Mouse (Mus musculus): ENCODE data around the gene Nxnl1.

Gene Nxnl1

DNA sequence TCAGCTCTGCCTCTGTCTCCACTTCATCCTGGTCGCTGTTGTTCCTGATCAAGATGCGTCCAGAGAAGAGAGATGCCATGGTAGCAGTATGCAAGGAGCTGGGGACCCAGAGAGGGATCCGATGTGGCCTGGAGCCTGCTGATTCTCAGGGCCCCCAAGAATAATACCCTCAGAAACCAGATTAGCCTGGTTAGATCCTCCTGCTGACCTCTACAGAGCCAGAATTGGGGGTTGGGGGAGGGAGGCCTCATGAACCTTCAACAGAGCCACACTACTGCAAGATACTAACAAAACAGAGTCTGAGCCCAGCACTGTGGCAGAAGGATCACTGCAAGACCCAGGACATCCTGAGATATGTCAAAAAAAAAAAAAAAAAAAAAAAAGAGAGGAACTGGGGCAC lies at the start of gene Nxnl1:
Gene Nxnl1, minus strand, starts transcription at position 101 of the 400 bp plus-strand sequence.
- DNase-seq, result no peak

DNA sequence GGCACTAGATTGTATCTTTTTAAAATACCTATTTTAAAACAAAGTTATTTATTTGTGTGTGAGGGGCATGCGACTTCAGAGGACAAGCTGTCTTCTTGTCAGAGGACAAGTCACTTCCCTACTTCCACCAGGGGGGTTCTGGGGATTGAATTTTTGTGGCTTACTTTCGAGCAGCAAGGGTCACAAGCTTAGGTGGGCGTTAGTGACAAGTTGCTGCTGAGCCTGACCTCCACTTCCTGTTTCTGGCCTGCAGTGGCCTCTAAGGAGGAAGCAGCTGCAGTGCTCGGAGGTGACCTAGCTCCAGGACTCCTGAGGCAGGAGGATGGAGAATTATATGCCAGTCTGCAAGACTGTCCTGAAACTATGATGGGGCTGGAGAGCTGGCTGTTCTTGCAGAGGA lies 47.0 kb upstream of the Nxnl1 start:
- DNase-seq, result peak in 1 of 2 experiments; percentile 19

DNA sequence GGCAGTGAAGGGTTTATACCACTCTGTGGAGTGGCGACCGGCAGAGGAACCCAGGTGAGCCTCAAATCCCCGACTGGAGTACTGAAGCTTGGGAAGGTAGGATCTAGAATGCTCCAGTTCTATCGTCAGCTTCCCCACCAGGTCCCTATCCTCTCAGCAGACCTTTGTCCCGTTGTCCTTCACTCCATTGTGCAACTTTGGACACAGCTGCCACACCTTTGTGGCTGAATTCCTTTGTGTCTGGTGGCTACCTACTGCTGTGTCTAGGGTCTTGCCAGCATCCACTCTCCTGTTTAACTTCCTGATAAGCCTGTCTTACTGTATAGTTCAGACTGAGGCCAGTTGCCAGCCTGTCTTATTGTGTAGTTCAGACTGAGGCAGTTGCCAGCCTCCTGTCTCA lies 45.7 kb upstream of the Nxnl1 start:
- DNase-seq, result no peak

DNA sequence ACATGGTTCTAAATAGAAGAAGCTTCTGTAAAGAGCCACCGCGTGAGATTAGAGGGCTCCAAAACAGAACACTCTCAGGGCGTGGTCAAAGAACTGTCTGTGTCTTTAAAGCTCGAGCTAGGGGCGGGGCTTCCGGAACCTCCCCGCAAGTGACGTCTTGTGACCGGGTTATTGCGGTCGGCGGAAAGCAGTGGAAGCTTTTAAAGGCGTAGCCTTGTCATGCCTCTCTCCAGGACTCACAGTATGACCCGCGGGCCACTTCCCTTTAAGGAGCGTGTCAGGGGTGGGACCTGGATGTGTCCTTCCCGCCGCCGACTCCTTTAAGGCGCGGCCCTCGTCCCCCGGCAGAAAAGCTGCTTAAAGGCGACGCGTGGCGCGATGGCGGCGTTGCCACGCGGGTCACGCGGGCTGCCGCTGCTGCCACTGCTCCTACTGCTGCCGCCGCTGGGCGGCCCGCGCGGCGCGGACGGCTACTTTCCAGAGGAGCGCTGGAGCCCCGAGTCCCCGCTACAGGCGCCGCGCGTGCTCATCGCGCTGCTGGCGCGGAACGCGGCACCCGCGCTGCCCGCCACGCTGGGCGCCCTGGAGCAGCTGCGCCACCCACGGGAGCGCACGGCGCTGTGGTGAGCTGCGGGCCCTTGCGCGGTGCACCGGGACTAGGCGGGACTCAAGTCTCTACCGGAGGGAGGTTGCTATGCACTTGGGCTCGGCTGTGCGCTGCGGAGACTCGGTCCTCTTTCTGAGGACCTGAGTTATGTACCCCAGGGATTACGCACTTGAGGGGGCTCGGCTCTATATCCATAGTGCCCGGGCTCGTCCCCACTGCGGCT lies 44.6 kb upstream of the Nxnl1 start, which contains the start of gene Colgalt1:
Gene Colgalt1, plus strand, starts transcription at position 177 of the 830 bp plus-strand sequence.
- DNase-seq, result peak; percentile 98 to 99

- no peak for DNase-seq
These were observed 37.6 kb upstream of the Nxnl1 start for GRCm38 (mm10) chr8:71604021-71604420.

GRCm38 (mm10) chr8:71602666-71603334 lies 36.4 kb upstream of the Nxnl1 start:
- no peak for DNase-seq

DNA sequence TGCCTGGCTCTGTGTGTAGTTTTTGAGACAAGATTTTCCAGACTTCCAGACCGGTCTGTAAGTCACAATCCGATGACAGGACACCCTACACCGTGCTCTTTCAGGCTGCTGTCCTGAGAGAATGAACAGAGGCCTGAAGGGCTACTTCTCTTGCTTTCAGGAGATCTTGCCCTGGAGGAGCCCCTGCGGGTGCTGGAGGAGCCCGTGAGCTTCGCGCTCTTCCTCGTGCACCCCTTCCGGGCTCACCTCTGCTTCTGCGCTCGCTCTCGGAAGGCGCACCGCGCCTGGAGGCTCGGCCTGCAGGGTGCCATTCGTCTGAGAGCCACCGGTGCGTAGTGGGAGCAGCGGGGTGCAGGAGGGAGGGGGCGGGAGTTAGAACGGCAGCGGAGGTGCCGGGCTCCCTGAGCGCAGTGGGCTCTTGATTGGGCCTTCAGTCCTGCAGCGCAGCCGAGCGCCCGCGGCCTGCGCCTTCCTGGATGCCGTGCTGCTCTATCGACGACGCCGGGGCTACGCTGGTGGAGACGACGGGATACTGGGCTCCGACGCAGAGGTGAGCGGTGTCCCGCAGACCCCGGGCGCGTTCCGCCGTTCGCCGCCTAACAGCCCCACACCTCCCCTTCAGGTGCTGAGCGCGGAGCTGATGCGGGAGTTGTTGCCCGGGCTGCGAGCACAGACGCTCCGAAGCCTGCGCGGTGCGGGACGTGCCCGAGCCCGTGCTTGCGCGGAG lies 35.7 kb upstream of the Nxnl1 start:
- DNase-seq, result peak; percentile 43 to 56

DNA sequence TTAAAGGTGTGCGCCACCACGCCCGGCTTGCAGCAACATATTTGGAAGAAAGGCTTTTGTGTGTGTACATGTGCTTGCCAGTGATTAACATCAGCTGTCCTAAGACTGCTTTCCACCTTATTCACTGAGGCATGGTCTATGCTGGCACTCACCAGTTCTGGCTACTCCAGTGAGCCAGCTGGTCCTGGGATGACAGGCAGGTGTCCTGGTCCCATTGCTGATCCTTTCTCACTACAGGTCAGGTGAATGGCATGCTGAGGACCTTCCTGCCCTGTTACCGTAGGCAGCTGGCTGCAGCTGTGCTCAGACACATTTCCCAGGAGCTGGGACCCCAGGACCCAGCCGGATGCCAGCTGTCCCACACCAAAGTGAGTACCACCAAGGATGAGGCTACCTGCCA lies 32.4 kb upstream of the Nxnl1 start:
- DNase-seq, result no peak

GRCm38 (mm10) chr8:71598375-71598774 lies 32.0 kb upstream of the Nxnl1 start:
- DNase-seq, result no peak

- peak; percentile 42 to 45 for DNase-seq
These were observed 31.1 kb upstream of the Nxnl1 start, which contains the start of gene Fam129c for GRCm38 (mm10) chr8:71597451-71597850. Gene Fam129c, plus strand, starts transcription at chr8:71597648.

DNA sequence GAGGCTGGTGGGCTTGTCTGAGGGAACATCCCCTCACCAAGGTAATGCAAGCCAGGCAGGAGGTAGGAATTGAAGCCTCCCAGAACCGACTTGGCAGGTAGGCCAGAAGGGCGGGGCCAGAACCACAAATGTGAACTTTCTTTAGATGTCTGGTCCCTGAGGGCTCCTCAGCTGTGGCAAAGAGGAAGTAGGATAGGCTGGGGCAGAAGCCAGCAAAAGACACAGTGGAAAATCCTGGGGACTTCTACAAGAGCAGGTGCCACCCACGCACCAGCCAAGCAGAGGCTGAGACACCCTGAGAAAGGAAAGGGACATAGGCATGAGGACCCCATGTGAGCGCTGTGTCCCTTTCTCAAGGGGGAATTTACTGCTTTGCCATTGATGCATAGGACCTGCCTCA lies 30.4 kb upstream of the Nxnl1 start:
- DNase-seq, result peak; percentile 71 to 76

DNA sequence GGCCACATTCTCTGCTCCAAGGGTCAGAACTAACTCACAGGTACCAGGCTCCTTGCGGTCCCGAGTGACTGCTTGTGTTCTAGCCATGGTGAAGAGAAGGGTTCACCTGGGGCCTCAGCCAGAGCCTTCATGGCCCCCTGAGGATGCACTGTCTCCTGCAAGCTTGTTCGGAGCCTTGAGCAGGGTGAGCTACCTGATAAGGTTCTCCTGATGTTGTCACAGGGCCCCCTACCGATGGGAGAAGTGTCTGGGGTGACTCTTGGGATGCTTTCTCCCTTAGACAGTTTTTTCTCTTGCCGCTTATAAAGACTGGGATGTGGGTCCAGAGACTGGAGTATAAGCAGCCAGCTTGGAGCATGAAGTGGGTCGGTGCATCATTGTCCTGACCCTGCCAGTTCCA lies 30.0 kb upstream of the Nxnl1 start:
- DNase-seq, result peak; percentile 33 to 39

- peak; percentile 94 to 95 for DNase-seq
These were observed 29.5 kb upstream of the Nxnl1 start for GRCm38 (mm10) chr8:71595862-71596261.

- DNase-seq, result no peak
These were observed 27.9 kb upstream of the Nxnl1 start for GRCm38 (mm10) chr8:71594324-71594722.

- no peak for DNase-seq
These were observed 27.3 kb upstream of the Nxnl1 start for GRCm38 (mm10) chr8:71593556-71594323.

DNA sequence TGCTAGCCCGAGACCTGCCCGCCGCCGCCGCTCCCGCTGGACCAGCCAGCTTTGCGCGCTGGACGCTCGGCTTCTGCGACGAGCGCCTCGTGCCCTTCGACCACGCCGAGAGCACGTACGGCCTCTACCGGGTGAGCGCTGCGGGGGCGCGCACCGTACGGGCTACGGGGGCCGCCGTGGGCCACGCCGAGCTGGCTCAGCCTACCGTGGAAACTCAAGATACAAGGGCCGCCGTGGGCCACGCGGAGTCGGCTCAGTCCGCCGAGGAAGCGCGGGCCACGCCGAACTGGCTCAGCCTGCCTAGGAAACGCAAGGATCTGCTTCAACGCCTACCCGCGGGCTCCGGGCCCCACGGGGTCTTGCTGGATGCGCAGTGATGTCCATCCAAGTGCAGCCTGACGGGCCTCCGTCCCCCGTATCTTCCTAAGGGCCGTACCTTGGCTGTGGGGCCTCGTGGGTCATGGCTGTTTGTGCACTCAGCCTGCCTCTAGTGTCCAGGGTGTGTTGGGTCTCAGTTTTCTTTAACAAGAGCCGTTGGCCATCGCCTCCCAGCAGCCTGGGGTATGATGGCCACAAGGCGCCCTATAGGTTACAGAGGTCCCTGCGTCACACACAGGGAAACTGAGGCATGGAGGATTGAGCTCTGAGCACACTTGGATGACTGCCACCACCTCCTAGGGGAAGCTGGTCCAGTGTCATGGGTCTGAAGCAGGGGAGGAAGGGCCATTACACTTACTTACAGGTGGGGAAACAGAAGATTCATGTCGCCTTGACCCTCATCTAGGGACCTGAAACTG lies 26.2 kb upstream of the Nxnl1 start:
- DNase-seq, result peak; percentile 76 to 79

DNA sequence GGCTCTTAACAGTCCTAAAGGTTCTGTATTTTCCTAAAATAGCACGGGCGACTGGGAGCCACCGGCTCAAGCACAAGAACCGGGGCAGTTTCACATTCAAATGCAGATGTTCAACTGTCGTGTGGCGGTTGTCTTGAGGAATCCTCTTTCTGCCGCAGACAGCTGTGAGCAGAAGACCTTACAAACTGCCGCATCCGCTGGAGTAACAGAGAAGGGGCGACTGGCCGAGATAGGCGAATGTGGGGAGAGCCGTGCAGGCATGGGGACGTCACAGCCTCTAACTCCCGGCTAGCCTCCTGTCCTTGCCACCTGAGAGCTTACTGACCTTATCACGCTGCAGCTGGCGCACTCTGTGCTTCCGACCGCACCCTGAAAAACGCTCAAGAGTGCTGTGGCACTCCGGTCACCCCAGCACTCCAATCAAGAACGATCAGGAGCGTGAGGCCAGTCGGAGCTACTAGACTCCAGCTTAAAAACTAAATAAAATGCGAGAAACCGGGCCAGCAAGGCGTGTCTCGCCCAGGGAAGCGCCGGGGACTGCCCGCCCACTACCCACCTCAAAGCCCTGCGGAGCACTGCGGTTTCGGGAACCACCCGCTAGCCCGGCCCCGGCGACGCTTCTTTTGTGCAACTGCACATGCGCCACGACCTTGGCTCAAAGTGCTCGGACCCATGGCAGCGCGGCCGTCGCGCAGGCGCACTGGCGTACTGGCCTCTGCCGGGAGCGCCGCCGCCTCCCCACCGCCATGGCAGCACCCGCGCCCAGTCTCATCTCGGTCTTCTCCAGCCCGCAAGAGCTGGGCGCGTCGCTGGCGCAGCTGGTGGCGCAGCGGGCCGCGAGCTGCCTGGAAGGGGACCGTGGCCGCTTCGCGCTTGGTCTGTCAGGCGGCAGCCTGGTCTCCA lies 25.3 kb upstream of the Nxnl1 start, which contains the start of gene Pgls:
Gene Pgls, plus strand, starts transcription at position 706 of the 903 bp plus-strand sequence.
- DNase-seq, result peak; percentile 87 to 89

GRCm38 (mm10) chr8:71591017-71591416 lies 24.6 kb upstream of the Nxnl1 start:
- no peak for DNase-seq

DNA sequence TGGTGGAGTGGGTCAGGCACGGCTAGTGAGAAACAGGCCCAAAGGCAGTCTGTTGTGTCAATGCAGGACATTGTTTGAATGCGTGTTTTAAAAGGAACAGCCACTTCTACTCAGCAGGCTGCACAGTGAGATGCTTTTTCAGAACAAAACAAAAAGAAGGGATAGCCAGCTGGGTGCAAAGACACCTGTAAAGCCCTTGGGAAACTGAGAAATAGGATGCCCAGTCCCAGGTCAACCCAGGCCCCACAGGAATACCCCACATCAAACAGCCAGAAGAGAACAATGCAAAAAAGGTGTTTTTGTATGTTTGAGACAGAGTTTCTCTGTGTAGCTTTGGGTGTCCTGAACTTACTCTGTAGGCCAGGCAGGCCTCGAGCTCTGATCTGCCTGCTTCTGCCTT lies 22.4 kb upstream of the Nxnl1 start:
- DNase-seq, result no peak

DNA sequence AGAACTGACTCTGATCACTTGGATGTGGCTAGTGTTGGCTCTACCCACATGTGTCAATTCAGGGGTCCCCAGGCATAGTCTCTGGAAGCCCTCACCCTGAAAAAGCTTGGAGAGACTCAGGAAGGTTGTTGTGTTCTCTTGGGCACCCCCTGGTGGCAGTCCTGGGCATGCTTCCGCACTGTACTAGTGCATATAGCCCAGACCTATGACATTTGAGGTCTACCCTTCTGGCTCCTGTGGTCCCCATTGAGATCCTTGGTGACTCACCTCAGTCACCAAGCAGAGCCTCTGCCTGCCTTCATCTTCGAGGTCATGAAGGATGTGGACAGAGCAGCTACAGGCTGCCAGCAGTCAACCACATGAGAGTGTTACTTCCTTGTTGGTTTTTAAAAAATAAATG lies 20.5 kb upstream of the Nxnl1 start:
- DNase-seq, result peak; percentile 61 to 62

GRCm38 (mm10) chr8:71580201-71580600 lies 13.8 kb upstream of the Nxnl1 start:
- DNase-seq, result no peak
